Mouse (Mus musculus): ENCODE measurements at regions not wholly inside any gene's neighbourhood (a gene's known extent, or its start where the extent isn't known, plus 50 kb on each side); places are given as distances from the start of the nearest gene placed in this dataset.

DNA sequence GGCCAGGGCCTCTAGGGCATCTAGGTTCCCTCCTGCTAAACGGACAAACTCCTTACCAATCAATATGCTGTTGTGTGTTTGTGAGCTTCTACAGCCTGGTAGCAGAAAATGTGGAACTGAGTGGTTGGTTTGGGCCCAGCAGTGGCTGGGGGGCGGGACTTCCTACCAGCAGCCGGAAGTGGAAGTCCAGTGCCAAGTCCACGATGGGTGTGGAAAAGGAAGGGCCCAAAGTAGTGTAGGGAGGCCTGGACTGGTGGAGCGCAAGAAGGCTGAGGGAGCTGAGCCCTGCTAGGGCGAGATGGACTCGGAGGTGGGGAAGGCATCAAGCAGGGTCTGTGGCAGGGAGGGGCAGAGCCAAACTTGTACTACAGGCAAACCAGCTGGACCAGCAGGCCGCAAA is 150.6 kb upstream of the Ufl1 start:
- ATAC-seq (ENCODE audit: extremely low read depth, insufficient number of reproducible peaks, low FRiP score, low TSS enrichment) = no peak
- Histone ChIP-seq H3K4me1 (no peaks in the 10 kb centered on the region), H3K27ac (replicated peaks) (no peak overlapping the region)

DNA sequence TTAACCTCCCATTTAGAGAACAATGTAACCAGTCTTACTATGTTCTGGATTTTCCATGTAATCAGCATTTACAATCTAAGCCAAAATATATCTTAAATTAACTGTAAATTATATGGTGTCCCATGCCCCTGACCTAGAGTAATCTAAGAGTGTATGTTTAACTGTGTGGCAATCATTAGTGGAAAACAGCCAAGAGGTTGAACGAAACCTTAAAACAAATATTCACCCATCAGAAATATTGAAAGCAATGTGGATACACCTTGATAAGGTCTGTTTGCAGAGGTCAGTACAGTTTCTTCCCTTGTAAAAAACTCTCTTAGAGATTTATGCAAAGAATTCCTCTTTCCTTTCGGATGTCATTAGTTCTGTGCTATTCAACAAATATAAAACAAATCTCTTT is 134.7 kb upstream of the Ufl1 start:
- no peaks in the 10 kb centered on the region for H3K9me3 ChIP-seq
- no peak overlapping the region for H3K4me3 ChIP-seq
- H3K36me3 ChIP-seq = no peaks in the 10 kb centered on the region
- no peak overlapping the region for H3K9ac ChIP-seq
- H3K27ac ChIP-seq (replicated peaks) = no peak overlapping the region
- WGBS = 78% methylated on average over 2 of the region's 2 CpGs
- H3K27me3 ChIP-seq (replicated peaks) = no peaks in the 10 kb centered on the region
- H3K4me2 ChIP-seq = no peak overlapping the region
- ATAC-seq (ENCODE audit: extremely low read depth, insufficient number of reproducible peaks, low FRiP score, low TSS enrichment) = no peak
- no peaks in the 10 kb centered on the region for H3K4me1 ChIP-seq

More for the DNA sequence above, 150.6 kb upstream of the Ufl1 start:
- Histone ChIP-seq H3K4me3 (no peak overlapping the region), H3K27me3 (replicated peaks) (no peaks in the 10 kb centered on the region), H3K4me2 (no peak overlapping the region), H3K9me3 (no peaks in the 10 kb centered on the region), H3K36me3 (no peaks in the 10 kb centered on the region), H3K9ac (no peak overlapping the region)
- 79% methylated on average over 8 of the region's 8 CpGs for WGBS

DNA sequence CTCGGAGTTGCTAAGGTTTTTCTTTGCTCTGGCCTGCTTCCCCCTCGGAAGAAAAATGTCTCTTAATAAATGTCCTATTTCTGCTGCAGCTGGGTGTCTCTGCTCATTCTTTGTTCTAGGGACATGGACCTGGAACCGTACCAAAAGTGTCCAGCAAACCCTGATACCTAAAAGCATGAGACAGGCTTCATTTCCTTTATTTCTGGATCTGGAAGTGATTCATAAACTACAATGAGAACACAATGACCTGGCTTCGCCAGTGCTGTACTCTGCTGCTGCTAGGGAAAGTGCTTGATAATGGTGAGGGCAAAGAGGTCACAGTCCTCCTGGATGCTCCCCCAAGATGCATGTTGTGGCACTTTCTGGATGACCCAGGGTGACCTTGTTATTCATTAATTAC is 128.8 kb upstream of the Ufl1 start:
- ATAC-seq (ENCODE audit: extremely low read depth, insufficient number of reproducible peaks, low FRiP score, low TSS enrichment) = no peak
- no peaks in the 10 kb centered on the region for H3K27me3 ChIP-seq (replicated peaks)
- no peak overlapping the region for H3K9ac ChIP-seq
- H3K27ac ChIP-seq (replicated peaks) = peak overlapping the region; percentile 50; the same call in 1 of the 2 replicates
- no peaks in the 10 kb centered on the region for H3K9me3 ChIP-seq
- H3K4me3 ChIP-seq = no peak overlapping the region
- H3K4me1 ChIP-seq = 0 out of 2 replicates have a peak, but pooled peaks cover 3% of the 10 kb centered on the region
- H3K4me2 ChIP-seq = no peak overlapping the region
- H3K36me3 ChIP-seq = no peaks in the 10 kb centered on the region
- 48% methylated on average over 4 of the region's 4 CpGs for WGBS

DNA sequence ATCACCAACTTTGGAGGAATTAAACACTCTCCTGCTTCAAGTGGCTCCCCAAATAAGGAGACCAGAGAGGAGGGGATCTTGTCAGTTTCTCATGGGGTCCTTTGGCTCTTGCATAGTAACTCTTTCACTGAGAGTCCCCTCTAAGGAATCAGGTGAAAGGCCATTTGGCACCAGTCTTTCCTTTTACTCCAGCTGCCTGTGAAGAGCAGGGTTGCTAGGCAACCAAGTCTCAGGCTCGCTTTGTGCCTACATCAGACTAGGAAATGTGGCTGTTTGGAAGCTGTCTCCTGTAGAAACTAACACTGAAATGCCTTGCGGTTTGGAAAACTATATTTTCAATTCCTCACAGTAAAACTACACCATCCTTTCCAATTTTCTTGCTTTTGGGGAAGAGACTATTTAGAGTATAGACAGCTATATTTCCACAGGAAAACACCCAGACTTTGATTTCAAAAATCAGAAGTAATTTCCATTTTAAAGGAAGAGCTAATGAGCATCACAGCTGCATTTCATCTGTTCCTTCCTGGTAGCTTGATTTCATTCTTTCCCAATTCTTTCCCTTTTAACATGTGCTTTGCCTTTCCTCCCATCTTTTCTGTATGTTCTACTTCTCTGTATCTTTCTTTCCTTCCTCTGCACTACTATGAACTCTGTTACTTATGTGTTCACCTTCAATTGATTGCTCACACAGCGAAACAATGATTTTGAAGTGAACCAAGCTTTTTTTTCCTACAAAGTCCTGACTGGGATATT is 127.3 kb upstream of the Ufl1 start:
- H3K27me3 ChIP-seq (replicated peaks) = no peaks in the 10 kb centered on the region
- no peaks in the 10 kb centered on the region for H3K9me3 ChIP-seq
- H3K9ac ChIP-seq = no peak overlapping the region
- no peak overlapping the region for H3K27ac ChIP-seq (replicated peaks)
- 0 out of 2 replicates have a peak, but pooled peaks cover 3% of the 10 kb centered on the region for H3K4me1 ChIP-seq
- H3K4me3 ChIP-seq = no peak overlapping the region
- ATAC-seq (ENCODE audit: extremely low read depth, insufficient number of reproducible peaks, low FRiP score, low TSS enrichment) = no peak
- H3K4me2 ChIP-seq = no peak overlapping the region
- WGBS = 28% methylated on average over 3 of the region's 3 CpGs
- H3K36me3 ChIP-seq = no peaks in the 10 kb centered on the region

DNA sequence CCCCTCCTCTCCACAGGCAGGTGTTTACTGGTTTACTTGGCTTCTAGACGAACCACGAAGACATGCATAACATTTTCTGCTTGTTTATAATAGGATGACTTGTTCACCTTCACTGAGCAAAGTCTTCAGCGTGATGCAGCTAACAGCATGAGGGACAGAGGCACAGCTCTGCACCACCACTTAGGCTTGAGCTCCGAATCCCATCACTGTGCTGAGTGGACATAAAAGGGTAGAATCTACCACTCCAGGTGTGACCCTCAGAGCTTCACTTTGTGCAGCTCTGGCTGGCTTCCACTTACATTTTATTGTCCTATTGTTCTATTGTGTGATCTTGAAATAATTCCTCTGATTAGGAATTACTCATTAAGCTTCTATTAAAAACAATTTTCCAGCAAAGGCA is 126.2 kb upstream of the Ufl1 start:
- H3K9me3 ChIP-seq = no peaks in the 10 kb centered on the region
- H3K27ac ChIP-seq (replicated peaks) = no peak overlapping the region
- 59% methylated on average over 4 of the region's 4 CpGs for WGBS
- H3K36me3 ChIP-seq = no peaks in the 10 kb centered on the region
- H3K4me1 ChIP-seq = 0 out of 2 replicates have a peak, but pooled peaks cover 3% of the 10 kb centered on the region
- H3K9ac ChIP-seq = no peak overlapping the region
- H3K4me3 ChIP-seq = no peak overlapping the region
- H3K4me2 ChIP-seq = no peak overlapping the region
- ATAC-seq (ENCODE audit: extremely low read depth, insufficient number of reproducible peaks, low FRiP score, low TSS enrichment) = no peak
- no peaks in the 10 kb centered on the region for H3K27me3 ChIP-seq (replicated peaks)

DNA sequence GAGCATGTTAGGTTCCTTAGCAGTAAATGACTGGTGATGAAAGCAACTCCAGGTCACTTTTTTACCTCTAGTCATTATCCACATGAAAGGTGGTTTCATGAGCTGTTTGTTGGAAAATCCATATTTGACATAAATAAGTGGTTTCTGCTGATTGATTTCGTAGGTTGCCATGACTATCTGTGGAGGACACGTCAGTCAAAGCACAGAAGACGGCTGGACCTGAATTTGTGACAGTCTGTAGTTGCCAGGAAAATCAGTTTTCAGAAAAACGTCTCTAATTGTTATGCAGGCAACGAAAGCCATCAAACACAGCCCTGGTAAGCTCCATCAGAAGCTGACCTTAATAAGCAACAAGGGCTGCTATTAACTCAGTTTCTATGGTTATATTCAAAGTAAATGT is 107.9 kb upstream of the Ufl1 start:
- Histone ChIP-seq H3K9me3 (no peaks in the 10 kb centered on the region), H3K27ac (replicated peaks) (no peak overlapping the region), H3K4me2 (no peak overlapping the region), H3K4me3 (no peak overlapping the region), H3K9ac (no peak overlapping the region), H3K36me3 (no peaks in the 10 kb centered on the region), H3K27me3 (replicated peaks) (no peaks in the 10 kb centered on the region), H3K4me1 (no peaks in the 10 kb centered on the region)
- WGBS = 64% methylated on average over 5 of the region's 5 CpGs
- ATAC-seq (ENCODE audit: extremely low read depth, insufficient number of reproducible peaks, low FRiP score, low TSS enrichment) = no peak

DNA sequence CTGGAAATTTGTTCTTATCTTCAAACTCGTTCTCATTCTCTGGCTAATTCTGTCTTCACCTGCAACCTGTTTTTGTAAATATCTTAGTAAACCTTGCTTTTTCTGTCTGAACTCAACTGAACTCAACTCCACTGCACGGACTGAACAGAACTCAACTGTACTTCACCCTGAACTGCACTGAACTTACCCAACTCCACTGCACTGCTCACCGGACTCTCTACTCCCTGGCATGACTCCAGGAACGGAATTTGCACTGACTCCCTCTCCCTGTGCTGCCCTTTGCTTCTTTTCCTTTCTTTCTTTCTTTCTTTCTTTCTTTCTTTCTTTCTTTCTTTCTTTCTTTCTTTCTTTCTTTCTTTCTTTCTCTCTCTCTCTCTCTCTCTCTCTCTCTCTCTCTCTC is 90.4 kb upstream of the Ufl1 start:
- ATAC-seq (ENCODE audit: extremely low read depth, insufficient number of reproducible peaks, low FRiP score, low TSS enrichment) = no peak
- Histone ChIP-seq H3K9ac (no peak overlapping the region), H3K4me1 (no peaks in the 10 kb centered on the region), H3K36me3 (no peaks in the 10 kb centered on the region), H3K27ac (replicated peaks) (no peak overlapping the region), H3K4me3 (no peak overlapping the region), H3K4me2 (no peak overlapping the region), H3K27me3 (replicated peaks) (no peaks in the 10 kb centered on the region), H3K9me3 (no peaks in the 10 kb centered on the region)
- WGBS = 54% methylated on average over 4 of the region's 4 CpGs

DNA sequence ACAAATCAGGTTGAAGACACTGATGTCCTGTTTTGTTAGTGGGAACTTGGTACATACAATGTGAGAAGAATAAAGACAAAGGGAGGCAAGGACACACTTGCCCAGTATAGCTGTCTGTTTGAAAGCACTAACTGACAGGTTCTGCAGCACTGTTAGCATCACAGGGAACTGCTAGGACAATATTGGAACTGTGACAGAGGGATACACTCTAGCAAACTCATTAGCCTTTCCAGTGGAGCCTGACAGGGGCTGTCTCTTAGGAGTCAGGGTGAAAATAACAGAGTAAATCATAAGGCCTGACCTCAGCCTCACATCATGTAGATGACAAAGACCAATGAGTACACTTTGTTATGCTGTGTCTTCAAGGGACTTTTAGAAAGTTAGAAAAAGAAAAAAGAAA is 82.8 kb upstream of the Ufl1 start:
- no peaks in the 10 kb centered on the region for H3K27me3 ChIP-seq (replicated peaks)
- H3K9ac ChIP-seq = no peak overlapping the region
- no peaks in the 10 kb centered on the region for H3K36me3 ChIP-seq
- no peak overlapping the region for H3K4me3 ChIP-seq
- H3K27ac ChIP-seq (replicated peaks) = no peak overlapping the region
- ATAC-seq (ENCODE audit: extremely low read depth, insufficient number of reproducible peaks, low FRiP score, low TSS enrichment) = no peak
- no peaks in the 10 kb centered on the region for H3K9me3 ChIP-seq
- H3K4me2 ChIP-seq = no peak overlapping the region
- no peaks in the 10 kb centered on the region for H3K4me1 ChIP-seq

DNA sequence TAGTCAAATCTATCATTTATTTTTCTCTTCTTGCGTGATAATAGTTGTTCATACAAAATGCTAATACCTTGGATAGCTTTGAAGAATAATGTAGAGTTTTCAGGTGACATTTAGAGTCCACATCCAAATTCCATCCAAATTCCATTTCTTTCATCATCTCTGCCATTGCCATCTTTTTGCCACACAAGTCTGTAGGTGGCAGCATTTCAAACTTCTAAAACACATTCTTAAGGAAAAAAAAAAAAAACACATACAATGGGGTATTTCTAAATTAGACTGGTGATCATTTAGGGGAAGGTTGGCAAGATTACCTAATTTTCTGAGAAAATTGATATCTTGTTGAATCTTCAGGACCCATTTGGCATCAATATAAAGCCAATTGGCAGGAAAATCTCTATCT is 56.0 kb upstream of the Ufl1 start:
- Histone ChIP-seq H3K27me3 (replicated peaks) (no peaks in the 10 kb centered on the region), H3K9ac (no peak overlapping the region), H3K4me3 (no peak overlapping the region), H3K36me3 (no peaks in the 10 kb centered on the region), H3K9me3 (no peaks in the 10 kb centered on the region), H3K4me1 (no peaks in the 10 kb centered on the region), H3K27ac (replicated peaks) (no peak overlapping the region), H3K4me2 (no peak overlapping the region)
- WGBS = 64% methylated on average over 1 of the region's 1 CpGs
- ATAC-seq (ENCODE audit: extremely low read depth, insufficient number of reproducible peaks, low FRiP score, low TSS enrichment) = no peak

Data from heart, embryonic 13.5 days (tissue).